Mouse (Mus musculus) E14TG2a.4 (cell line): ENCODE results near the gene Pik3r1.

ENCODE experiments used
- CTCF ChIP-seq: conservative IDR thresholded peaks from 2 replicates; pipeline ENCODE4 v1.5.1; 2014; ENCODE audit warnings: low read length
- NANOG ChIP-seq: IDR thresholded peaks from 2 replicates; pipeline ENCODE4 v1.6.1; 2014; ENCODE audit warnings: borderline replicate concordance, low read length, mixed read lengths
- POU5F1 ChIP-seq: IDR thresholded peaks from 2 replicates; pipeline ENCODE4 v1.6.1; 2014; ENCODE audit warnings: low read length, borderline replicate concordance

DNA sequence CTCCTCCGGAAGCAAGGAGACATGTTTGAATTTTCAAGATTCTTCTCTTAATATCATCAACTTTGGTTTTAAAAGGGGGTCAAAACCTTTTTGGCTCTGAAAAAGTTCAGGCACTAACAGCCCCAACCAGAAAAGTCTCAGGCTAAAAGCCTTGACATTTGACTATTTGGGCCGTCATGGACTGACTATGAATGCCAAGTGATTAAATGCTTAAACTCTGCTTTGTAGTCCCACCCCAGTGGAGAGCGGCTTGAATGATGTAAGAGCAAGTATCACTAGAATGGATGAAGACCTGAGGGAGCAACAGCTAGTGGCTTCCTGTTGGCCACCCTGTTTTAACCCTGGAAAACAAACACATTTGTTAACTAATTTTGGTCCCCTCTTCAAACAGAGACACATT, 41.8 kb upstream of the Pik3r1 start:
- TF ChIP-seq CTCF (no peak), NANOG (no peak), POU5F1 (no peak)
